Mouse (Mus musculus): ENCODE data around the gene Elovl5.

GRCm38 (mm10) chr9:77930036-77930859 is 13.1 kb downstream of the Elovl5 start:
- TF ChIP-seq EP300 (IDR thresholded peaks at IDR 0.05; ENCODE audit: low read depth), result no peak
- no peak for TF ChIP-seq CTCF (IDR thresholded peaks at IDR 0.05; ENCODE audit: low read depth)
